Mouse (Mus musculus): ENCODE results near the gene Ubtd2. TPM values are rescaled to one million over a fixed set of nuclear protein-coding genes. Genes with fewer than 3 reads are reported as not detected.

Gene Ubtd2
- polyA plus RNA-seq, 1 experiment from 2014 or later, result 25.1 TPM

GRCm38 (mm10) chr11:32542687-32543411 lies 87.7 kb downstream of the Ubtd2 start:
- Histone ChIP-seq H3K9ac (replicated peaks; ENCODE audit: low read depth) (no peak overlapping the region), H3K4me2 (replicated peaks; ENCODE audit: low read depth, low read length) (no peak overlapping the region), H3K27me3 (replicated peaks; ENCODE audit: insufficient read depth, low read length) (no peaks in the 10 kb centered on the region), H3K36me3 (ENCODE audit: insufficient read depth, low read length) (no peaks in the 10 kb centered on the region), H3K4me1 (ENCODE audit: insufficient read depth, low read depth, low read length) (peaks cover 14% of the 10 kb centered on the region; the same call in 1 of the 2 replicates), H3K9me3 (ENCODE audit: low read length) (no peaks in the 10 kb centered on the region), H3K4me3 (ENCODE audit: low read depth, low read length) (no peak overlapping the region), H3K27ac (ENCODE audit: low read length) (no peak overlapping the region)
- WGBS, result 39% methylated on average over 2 of the region's 3 CpGs
- TF ChIP-seq EP300 (IDR thresholded peaks at IDR 0.05), result no peak
- TF ChIP-seq CTCF (IDR thresholded peaks at IDR 0.05), result peak; percentile 18; the same call in 1 of the 2 replicates
- DNase-seq (ENCODE audit: low spot score), result peak; percentile 70
- ATAC-seq, result peak; percentile 56

- H3K4me1 ChIP-seq (ENCODE audit: insufficient read depth, low read depth, low read length), result peaks cover 11% of the 10 kb centered on the region; the same call in 1 of the 2 replicates
- no peak for TF ChIP-seq CTCF (IDR thresholded peaks at IDR 0.05)
- TF ChIP-seq EP300 (IDR thresholded peaks at IDR 0.05), result no peak
- H3K9me3 ChIP-seq (ENCODE audit: low read length), result no peaks in the 10 kb centered on the region
- no peak overlapping the region for H3K4me2 ChIP-seq (replicated peaks; ENCODE audit: low read depth, low read length)
- no peak overlapping the region for H3K9ac ChIP-seq (replicated peaks; ENCODE audit: low read depth)
- no peak for DNase-seq (ENCODE audit: low spot score)
- H3K27me3 ChIP-seq (replicated peaks; ENCODE audit: insufficient read depth, low read length), result no peaks in the 10 kb centered on the region
- 71% methylated on average over 6 of the region's 6 CpGs for WGBS
- H3K27ac ChIP-seq (ENCODE audit: low read length), result no peak overlapping the region
- no peaks in the 10 kb centered on the region for H3K36me3 ChIP-seq (ENCODE audit: insufficient read depth, low read length)
- no peak overlapping the region for H3K4me3 ChIP-seq (ENCODE audit: low read depth, low read length)
- ATAC-seq, result no peak
Observed at GRCm38 (mm10) chr11:32544041-32544440, 88.9 kb downstream of the Ubtd2 start.

DNA sequence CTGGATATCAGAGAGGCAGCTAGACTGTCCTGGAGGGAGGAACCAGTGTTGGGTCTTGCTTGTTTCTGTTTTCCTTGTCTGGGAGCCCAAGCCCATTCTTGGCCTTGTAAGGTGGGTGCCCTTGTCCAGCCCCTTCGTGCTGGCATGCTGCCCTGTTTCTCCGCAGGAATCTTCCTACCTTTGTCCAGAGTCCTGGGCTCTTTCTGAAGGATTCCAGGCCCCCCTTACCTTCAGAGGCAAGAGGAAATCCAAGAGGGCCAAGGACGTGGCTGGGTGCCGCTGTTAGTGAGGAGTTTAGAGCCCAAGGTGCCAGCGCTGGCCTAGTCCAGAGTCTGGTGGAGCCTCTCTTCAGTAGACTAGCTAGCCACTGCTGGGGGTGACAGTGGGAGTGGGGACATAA lies 89.3 kb downstream of the Ubtd2 start:
- no peak overlapping the region for H3K4me2 ChIP-seq (replicated peaks; ENCODE audit: low read depth, low read length)
- no peaks in the 10 kb centered on the region for H3K9me3 ChIP-seq (ENCODE audit: low read length)
- TF ChIP-seq EP300 (IDR thresholded peaks at IDR 0.05) (no peak), CTCF (IDR thresholded peaks at IDR 0.05) (no peak)
- ATAC-seq (no peak), DNase-seq (ENCODE audit: low spot score) (no peak)
- no peak overlapping the region for H3K9ac ChIP-seq (replicated peaks; ENCODE audit: low read depth)
- 81% methylated on average over 5 of the region's 5 CpGs for WGBS
- no peaks in the 10 kb centered on the region for H3K36me3 ChIP-seq (ENCODE audit: insufficient read depth, low read length)
- H3K4me3 ChIP-seq (ENCODE audit: low read depth, low read length), result no peak overlapping the region
- no peaks in the 10 kb centered on the region for H3K27me3 ChIP-seq (replicated peaks; ENCODE audit: insufficient read depth, low read length)
- peaks cover 11% of the 10 kb centered on the region; the same call in 1 of the 2 replicates for H3K4me1 ChIP-seq (ENCODE audit: insufficient read depth, low read depth, low read length)
- H3K27ac ChIP-seq (ENCODE audit: low read length), result no peak overlapping the region

DNA sequence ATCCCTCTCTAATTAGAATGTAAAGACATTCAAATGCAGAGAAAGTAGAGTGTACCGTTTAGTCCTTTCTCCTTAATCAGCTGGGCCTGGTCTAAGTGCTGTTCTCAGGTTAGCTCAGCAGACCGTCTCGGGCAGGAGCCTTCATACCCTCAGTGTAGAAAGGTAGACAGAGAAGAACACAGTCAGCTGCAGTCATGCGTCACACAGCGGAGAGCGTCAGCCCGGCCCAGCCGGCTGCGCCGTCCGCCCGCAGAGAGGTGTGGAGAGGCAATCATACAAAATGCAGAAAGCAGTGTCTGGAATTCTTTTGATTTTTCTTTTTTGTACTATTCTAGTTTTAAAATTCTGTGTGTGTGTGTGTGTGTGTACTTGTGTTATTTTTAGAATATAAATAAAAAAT lies 90.4 kb downstream of the Ubtd2 start:
- Histone ChIP-seq H3K9me3 (ENCODE audit: low read length) (no peaks in the 10 kb centered on the region), H3K9ac (replicated peaks; ENCODE audit: low read depth) (no peak overlapping the region), H3K4me2 (replicated peaks; ENCODE audit: low read depth, low read length) (no peak overlapping the region), H3K27me3 (replicated peaks; ENCODE audit: insufficient read depth, low read length) (no peaks in the 10 kb centered on the region), H3K4me1 (ENCODE audit: insufficient read depth, low read depth, low read length) (peaks cover 11% of the 10 kb centered on the region; the same call in 1 of the 2 replicates), H3K4me3 (ENCODE audit: low read depth, low read length) (no peak overlapping the region), H3K36me3 (ENCODE audit: insufficient read depth, low read length) (no peaks in the 10 kb centered on the region), H3K27ac (ENCODE audit: low read length) (no peak overlapping the region)
- ATAC-seq (no peak), DNase-seq (ENCODE audit: low spot score) (no peak)
- 84% methylated on average over 12 of the region's 12 CpGs for WGBS
- TF ChIP-seq CTCF (IDR thresholded peaks at IDR 0.05) (no peak), EP300 (IDR thresholded peaks at IDR 0.05) (no peak)

- ATAC-seq (peak; percentile 25), DNase-seq (ENCODE audit: low spot score) (peak; percentile 59)
- Histone ChIP-seq H3K9ac (replicated peaks; ENCODE audit: low read depth) (no peak overlapping the region), H3K27me3 (replicated peaks; ENCODE audit: insufficient read depth, low read length) (no peaks in the 10 kb centered on the region), H3K4me2 (replicated peaks; ENCODE audit: low read depth, low read length) (no peak overlapping the region), H3K27ac (ENCODE audit: low read length) (no peak overlapping the region), H3K36me3 (ENCODE audit: insufficient read depth, low read length) (no peaks in the 10 kb centered on the region), H3K4me1 (ENCODE audit: insufficient read depth, low read depth, low read length) (peaks cover 11% of the 10 kb centered on the region; the same call in 1 of the 2 replicates), H3K4me3 (ENCODE audit: low read depth, low read length) (no peak overlapping the region), H3K9me3 (ENCODE audit: low read length) (no peaks in the 10 kb centered on the region)
- TF ChIP-seq CTCF (IDR thresholded peaks at IDR 0.05) (no peak), EP300 (IDR thresholded peaks at IDR 0.05) (no peak)
- 6% methylated on average over 5 of the region's 5 CpGs for WGBS
Observed at GRCm38 (mm10) chr11:32546483-32546882, 91.3 kb downstream of the Ubtd2 start.

GRCm38 (mm10) chr11:32547391-32547947 lies 92.3 kb downstream of the Ubtd2 start:
- DNase-seq (ENCODE audit: low spot score), result no peak
- no peak overlapping the region for H3K4me2 ChIP-seq (replicated peaks; ENCODE audit: low read depth, low read length)
- no peak overlapping the region for H3K4me3 ChIP-seq (ENCODE audit: low read depth, low read length)
- no peak for TF ChIP-seq CTCF (IDR thresholded peaks at IDR 0.05)
- TF ChIP-seq EP300 (IDR thresholded peaks at IDR 0.05), result no peak
- peaks cover 15% of the 10 kb centered on the region; the same call in 1 of the 2 replicates for H3K4me1 ChIP-seq (ENCODE audit: insufficient read depth, low read depth, low read length)
- 64% methylated on average over 10 of the region's 10 CpGs for WGBS
- no peak for ATAC-seq
- no peaks in the 10 kb centered on the region for H3K36me3 ChIP-seq (ENCODE audit: insufficient read depth, low read length)
- H3K27me3 ChIP-seq (replicated peaks; ENCODE audit: insufficient read depth, low read length), result no peaks in the 10 kb centered on the region
- no peaks in the 10 kb centered on the region for H3K9me3 ChIP-seq (ENCODE audit: low read length)
- H3K27ac ChIP-seq (ENCODE audit: low read length), result no peak overlapping the region
- no peak overlapping the region for H3K9ac ChIP-seq (replicated peaks; ENCODE audit: low read depth)

Data from lung, postnatal 0 days (tissue).